Mouse (Mus musculus) thymus, adult 2 months (tissue): ENCODE results near the gene Uhmk1. TPM values are rescaled to one million over a fixed set of nuclear protein-coding genes. Genes with fewer than 3 reads are reported as not detected.

Source experiments
- DNase-seq: peaks from one replicate; pipeline ENCODE4 v3.0.0; 2021
- H3K27ac ChIP-seq: fragments of 200-500 bp; 2 replicates; pipeline ENCODE4 v1.5.1; 2012; ENCODE audit warnings: low read length, control low read depth; ENCODE audit not compliant: control insufficient read depth, insufficient read depth
- H3K27me3 ChIP-seq: fragments of 200-500 bp; 2 replicates; pipeline ENCODE4 v1.6.1; 2012; ENCODE audit warnings: mild to moderate bottlenecking, low read length, moderate library complexity, mixed read lengths; ENCODE audit not compliant: control insufficient read depth, insufficient read depth
- H3K36me3 ChIP-seq: fragments of 200-500 bp; 2 replicates; pipeline ENCODE4 v1.6.1; 2012; ENCODE audit warnings: mild to moderate bottlenecking, low read length, moderate library complexity; ENCODE audit not compliant: control insufficient read depth, insufficient read depth
- H3K4me1 ChIP-seq: fragments of 200-500 bp; replicated peaks from 2 replicates; pipeline ENCODE4 v1.6.1; 2012; ENCODE audit warnings: low read length; ENCODE audit not compliant: control insufficient read depth, insufficient read depth
- H3K4me3 ChIP-seq: fragments of 200-500 bp; 2 replicates; pipeline ENCODE4 v1.5.1; 2012; ENCODE audit warnings: mild to moderate bottlenecking, low read length, control low read depth, moderate library complexity; ENCODE audit not compliant: control insufficient read depth, insufficient read depth
- CTCF ChIP-seq: fragments of 200-500 bp; IDR thresholded peaks from 2 replicates; pipeline ENCODE4 v1.5.1; 2012; ENCODE audit warnings: mild to moderate bottlenecking, control low read depth, low read length, moderate library complexity, borderline replicate concordance; ENCODE audit not compliant: control insufficient read depth, poor library complexity, insufficient read depth; ENCODE audit errors: extremely low read depth
- POLR2A ChIP-seq: fragments of 200-500 bp; IDR thresholded peaks from 2 replicates; pipeline ENCODE4 v1.6.1; 2012; ENCODE audit warnings: mild to moderate bottlenecking, low read length, control low read depth, moderate library complexity; ENCODE audit not compliant: control insufficient read depth, poor library complexity, insufficient read depth; ENCODE audit errors: extremely low read depth
- WGBS: fragments of 180-500 bp; shearing (Covaris S2); methylation state at CpG from one replicate; pipeline ENCODE4 v1.1.7; 2018; 5-methylcytosine and 5-hydroxymethylcytosine counted together
- polyA plus RNA-seq: library from polyadenylated mRNA; depleted of rRNA; stranded (reverse); fragments of >200 nt; gene quantifications from 2 replicates; pipeline ENCODE4 v1.2.3, GENCODE M21; 2012

The Uhmk1 gene
- polyA plus RNA-seq, 1 experiment: 16.3 TPM

- DNase-seq: no peak
- H3K27ac ChIP-seq: no peak overlapping the region
- H3K36me3 ChIP-seq: no peaks in the 10 kb centered on the region
- peaks cover 5% of the 10 kb centered on the region; the same call in 1 of the 2 replicates for H3K4me1 ChIP-seq
- H3K4me3 ChIP-seq: no peak overlapping the region
- no peak for TF ChIP-seq POLR2A
- no peak for TF ChIP-seq CTCF
- no peaks in the 10 kb centered on the region for H3K27me3 ChIP-seq
- 73% methylated on average over 8 of the region's 8 CpGs for WGBS
These were observed 38.4 kb downstream of the Uhmk1 start for GRCm38 (mm10) chr1:170176661-170177239.

DNA sequence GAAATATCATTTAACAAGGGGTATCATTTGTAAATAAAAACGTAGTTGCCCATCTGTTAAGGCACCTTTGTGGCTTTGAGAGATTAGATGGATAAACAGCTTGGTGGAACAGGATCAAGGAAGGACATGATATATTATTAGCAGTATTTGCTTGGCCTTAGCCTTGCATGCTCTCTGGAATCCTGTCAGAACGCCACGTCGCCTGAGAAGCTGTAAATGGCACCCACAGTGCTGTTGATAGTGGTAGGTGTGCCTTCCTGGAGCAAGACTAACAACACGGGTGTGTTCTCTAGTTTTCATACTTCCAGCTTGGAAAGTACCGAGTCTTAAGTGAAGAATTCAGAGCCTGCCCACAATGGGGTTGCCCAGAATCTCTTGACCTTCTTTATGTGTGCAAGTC is 39.3 kb downstream of the Uhmk1 start:
- no peak for DNase-seq
- peaks cover 5% of the 10 kb centered on the region; the same call in 1 of the 2 replicates for H3K4me1 ChIP-seq
- no peak overlapping the region for H3K27ac ChIP-seq
- 81% methylated on average over 6 of the region's 6 CpGs for WGBS
- no peak overlapping the region for H3K4me3 ChIP-seq
- no peaks in the 10 kb centered on the region for H3K36me3 ChIP-seq
- H3K27me3 ChIP-seq: no peaks in the 10 kb centered on the region
- TF ChIP-seq POLR2A (no peak), CTCF (no peak)

DNA sequence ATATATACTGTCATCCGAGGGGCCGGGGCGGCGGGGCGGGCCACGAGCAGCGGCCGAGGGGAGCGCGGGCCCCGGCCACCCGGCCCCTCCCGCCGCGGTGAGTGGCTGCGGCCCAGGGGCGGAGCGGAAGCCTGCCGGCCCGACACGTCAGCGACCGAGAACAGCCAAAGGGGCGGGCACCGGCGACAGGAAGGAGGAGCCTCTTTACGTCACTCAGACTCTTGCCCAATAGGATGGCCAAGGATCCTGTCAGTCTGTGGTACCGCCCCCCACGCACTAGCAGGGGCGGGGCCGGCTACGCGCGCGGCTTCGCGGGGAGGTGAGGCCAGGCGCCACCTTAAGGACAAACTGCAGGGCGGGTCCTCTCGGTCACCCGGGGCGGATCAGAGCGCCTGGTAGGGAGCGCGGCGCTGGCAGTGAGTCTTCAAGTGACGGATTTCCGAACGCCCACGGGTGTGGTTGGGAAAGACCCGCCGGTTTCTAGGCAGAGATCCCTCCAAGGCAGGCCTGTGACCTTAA is 40.3 kb downstream of the Uhmk1 start, which contains the start of gene Uap1:
Gene Uap1, minus strand, starts transcription at position 144 of the 519 bp plus-strand sequence.
- TF ChIP-seq POLR2A (peak; percentile 30; the same call in 1 of the 2 replicates), CTCF (no peak; the same call in 1 of the 2 replicates)
- peak within 1 kb of the TSS; percentile 69 for H3K4me3 ChIP-seq
- DNase-seq: peak; percentile 99
- peak within 1 kb of the TSS; percentile 54; the same call in 1 of the 2 replicates for H3K27ac ChIP-seq
- no peaks in the 10 kb centered on the region for H3K36me3 ChIP-seq
- peaks cover 5% of the 10 kb centered on the region for H3K4me1 ChIP-seq
- H3K27me3 ChIP-seq: no peaks in the 10 kb centered on the region
- under 1% methylated on average over 52 of the region's 52 CpGs for WGBS

DNA sequence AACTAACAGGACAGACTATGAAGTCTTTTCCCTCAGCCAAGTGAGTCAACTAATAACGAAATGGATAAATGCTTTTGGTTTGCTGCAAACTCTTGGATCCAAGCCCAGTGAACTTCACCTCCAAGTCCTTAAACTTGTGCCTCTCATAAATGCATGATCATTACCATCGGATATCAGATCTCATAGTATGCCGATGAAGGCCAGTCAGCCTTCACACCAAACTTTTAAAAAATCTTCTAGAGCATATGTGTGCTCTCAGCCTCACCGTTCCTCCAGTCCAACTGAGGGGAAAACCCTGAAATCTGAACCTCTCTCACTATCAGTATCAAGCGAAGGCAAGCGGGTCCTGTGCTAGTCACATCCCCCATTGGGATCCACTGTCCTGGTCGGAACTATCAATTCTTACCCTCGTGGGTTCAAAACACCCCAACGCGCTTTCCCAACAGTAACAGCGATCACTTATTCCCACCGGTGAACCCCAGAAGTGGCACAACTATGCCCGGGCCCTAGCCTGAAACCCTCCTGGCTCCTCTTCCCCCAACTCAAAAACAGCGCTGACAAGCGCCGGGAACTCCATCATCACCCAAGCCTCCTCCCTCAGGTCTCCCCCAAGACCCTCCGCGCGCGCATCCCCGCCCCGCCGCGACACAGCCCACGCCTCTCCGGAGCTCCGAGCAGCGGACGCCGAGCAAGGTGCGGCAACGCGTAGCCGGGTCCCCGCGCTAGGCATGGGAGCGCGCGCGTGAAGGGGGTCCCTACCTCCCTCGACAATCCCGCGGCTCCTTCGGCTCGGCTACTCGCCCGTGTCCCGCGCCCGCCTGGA is 41.0 kb downstream of the Uhmk1 start:
- DNase-seq: no peak
- no peak for TF ChIP-seq CTCF
- TF ChIP-seq POLR2A: no peak
- WGBS: under 1% methylated on average over 50 of the region's 50 CpGs

DNA sequence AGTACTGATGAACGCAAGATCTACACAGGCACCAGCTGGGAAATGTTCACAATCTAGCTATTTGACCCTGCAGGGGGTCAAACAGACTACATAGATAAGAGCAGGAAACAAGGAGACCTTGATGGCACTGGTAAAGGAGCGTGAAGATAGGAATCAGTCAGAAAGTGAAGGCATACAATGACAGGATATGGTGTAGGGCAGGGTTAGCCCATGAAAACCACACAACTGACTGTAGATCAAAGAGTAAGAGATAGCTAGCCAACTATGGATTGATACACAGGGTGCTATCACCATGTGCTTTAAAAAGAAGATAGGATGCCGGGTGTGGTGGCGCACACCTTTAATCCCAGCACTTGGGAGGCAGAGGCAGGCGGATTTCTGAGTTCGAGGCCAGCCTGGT is 47.4 kb downstream of the Uhmk1 start:
- H3K4me1 ChIP-seq: no peaks in the 10 kb centered on the region; the same call in 1 of the 2 replicates
- WGBS: 33% methylated on average over 6 of the region's 6 CpGs
- DNase-seq: no peak

More for the DNA sequence above, 41.0 kb downstream of the Uhmk1 start:
- Histone ChIP-seq H3K4me1 (peaks cover 5% of the 10 kb centered on the region), H3K4me3 (peak overlapping the region; percentile 69), H3K27me3 (no peaks in the 10 kb centered on the region), H3K36me3 (no peaks in the 10 kb centered on the region), H3K27ac (no peak overlapping the region)

DNA sequence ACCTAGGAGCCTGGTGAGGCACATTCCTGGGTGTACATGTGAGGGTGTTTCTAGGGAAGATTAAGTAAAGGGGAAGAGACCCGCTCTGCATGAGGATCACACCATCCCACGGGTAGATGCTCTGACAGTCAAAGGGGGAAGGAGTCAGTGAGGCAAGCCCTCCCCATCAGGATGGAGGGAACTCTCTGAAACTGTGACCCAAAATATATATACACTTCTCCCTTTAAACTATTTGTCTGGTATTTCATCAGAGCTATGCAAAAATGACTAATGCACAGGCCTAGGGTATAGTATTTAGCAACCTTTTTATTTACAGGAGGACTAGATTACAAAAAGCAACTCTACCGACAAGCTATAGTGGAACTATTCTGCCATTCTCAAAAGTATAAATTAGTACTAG is 50.3 kb downstream of the Uhmk1 start:
- Histone ChIP-seq H3K36me3 (no peaks in the 10 kb centered on the region; the same call in 1 of the 2 replicates), H3K4me3 (no peak overlapping the region), H3K27me3 (no peaks in the 10 kb centered on the region), H3K27ac (no peak overlapping the region), H3K4me1 (no peaks in the 10 kb centered on the region; the same call in 1 of the 2 replicates)
- 80% methylated on average over 3 of the region's 3 CpGs for WGBS
- DNase-seq: no peak
- TF ChIP-seq POLR2A (no peak), CTCF (no peak)

More for the DNA sequence above, 47.4 kb downstream of the Uhmk1 start:
- no peaks in the 10 kb centered on the region for H3K27me3 ChIP-seq
- TF ChIP-seq CTCF (no peak), POLR2A (no peak)
- H3K27ac ChIP-seq: no peak overlapping the region
- H3K4me3 ChIP-seq: no peak overlapping the region
- H3K36me3 ChIP-seq: no peaks in the 10 kb centered on the region; the same call in 1 of the 2 replicates
